Mouse (Mus musculus): ENCODE results near the gene Sctr. TPM values are rescaled to one million over a fixed set of nuclear protein-coding genes. Genes with fewer than 3 reads are reported as not detected.

The Sctr gene
- polyA plus RNA-seq, 1 experiment from 2014 or later: 0.70 TPM

DNA sequence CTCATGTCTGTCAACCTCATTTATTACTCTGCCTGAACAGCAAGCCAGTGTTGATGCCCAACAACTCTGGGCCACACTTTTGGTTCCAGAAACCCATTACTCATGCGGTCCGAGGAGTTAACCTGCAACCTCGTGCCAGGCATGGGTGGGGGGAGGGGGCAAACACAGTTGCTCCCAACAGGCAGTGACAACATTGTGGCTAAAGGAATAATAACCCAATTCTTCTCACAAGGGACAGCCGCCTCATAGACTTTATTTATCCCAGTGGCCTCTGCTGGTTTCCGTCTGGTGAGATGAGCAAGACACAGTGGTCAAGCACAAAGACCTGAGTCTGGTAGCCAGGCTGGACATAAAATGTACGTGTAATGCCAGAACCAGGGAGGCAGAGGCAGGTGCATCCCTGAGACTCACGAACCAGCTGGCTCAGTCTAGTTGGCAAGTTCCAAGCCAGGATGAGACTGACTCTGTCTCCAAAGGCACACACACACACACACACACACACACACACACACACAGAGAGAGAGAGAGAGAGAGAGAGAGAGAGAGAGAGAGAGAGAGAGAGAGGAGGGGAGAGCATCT lies 28.9 kb downstream of the Sctr start:
- H3K4me3 ChIP-seq (ENCODE audit: low read depth, low read length): no peak overlapping the region
- H3K9me3 ChIP-seq (ENCODE audit: control insufficient read depth, low read length): no peaks in the 10 kb centered on the region
- H3K4me2 ChIP-seq (ENCODE audit: low read depth): no peak overlapping the region
- H3K36me3 ChIP-seq (ENCODE audit: control insufficient read depth, insufficient read depth, low read length): no peaks in the 10 kb centered on the region
- ATAC-seq (ENCODE audit: insufficient read depth, low FRiP score, low TSS enrichment) (no peak), DNase-seq (ENCODE audit: low spot score) (no peak)
- no peaks in the 10 kb centered on the region for H3K4me1 ChIP-seq (ENCODE audit: control insufficient read depth, insufficient read depth, low read length)
- 78% methylated on average over 7 of the region's 7 CpGs for WGBS
- no peak overlapping the region for H3K27ac ChIP-seq (ENCODE audit: low read depth, low read length)
- H3K27me3 ChIP-seq (ENCODE audit: control insufficient read depth, insufficient read depth, low read length): no peaks in the 10 kb centered on the region
- H3K9ac ChIP-seq (ENCODE audit: low read length): no peak overlapping the region

DNA sequence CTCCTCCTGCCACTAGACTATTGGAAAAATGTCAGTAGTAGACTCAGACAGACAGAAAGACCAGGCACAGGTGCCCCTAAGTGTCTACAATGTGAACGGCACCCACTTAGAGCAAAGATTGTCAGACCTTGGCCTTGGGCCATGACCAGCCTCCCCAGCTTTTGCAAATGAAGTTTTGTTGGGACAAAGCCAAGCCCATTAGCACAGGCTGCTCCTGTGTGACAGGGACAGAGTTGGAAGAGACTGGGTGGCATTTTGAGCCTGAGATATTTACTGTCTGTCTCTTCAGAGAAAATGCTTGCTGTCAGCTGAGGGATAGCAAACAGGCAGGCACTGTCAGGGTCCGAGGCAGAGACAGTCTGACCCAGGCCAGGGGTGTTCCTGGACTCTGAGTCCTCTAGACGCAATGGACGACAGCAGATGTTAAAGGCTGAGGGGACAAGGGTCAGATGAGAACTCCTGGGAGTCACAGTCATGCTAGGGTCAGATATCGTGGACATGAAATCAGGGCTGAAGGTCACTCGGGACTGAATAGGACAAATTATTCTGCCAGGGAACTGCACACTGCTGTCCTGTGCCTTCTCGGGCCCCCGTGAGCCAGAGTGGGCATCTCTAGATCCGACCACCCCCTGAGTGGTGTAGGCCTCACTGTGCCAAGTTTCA lies 30.5 kb downstream of the Sctr start:
- no peaks in the 10 kb centered on the region for H3K4me1 ChIP-seq (ENCODE audit: control insufficient read depth, insufficient read depth, low read length)
- no peaks in the 10 kb centered on the region for H3K9me3 ChIP-seq (ENCODE audit: control insufficient read depth, low read length)
- H3K36me3 ChIP-seq (ENCODE audit: control insufficient read depth, insufficient read depth, low read length): no peaks in the 10 kb centered on the region
- DNase-seq (ENCODE audit: low spot score) (no peak), ATAC-seq (ENCODE audit: insufficient read depth, low FRiP score, low TSS enrichment) (no peak)
- H3K27ac ChIP-seq (ENCODE audit: low read depth, low read length): no peak overlapping the region
- no peak overlapping the region for H3K4me3 ChIP-seq (ENCODE audit: low read depth, low read length)
- 67% methylated on average over 9 of the region's 9 CpGs for WGBS
- no peak overlapping the region for H3K4me2 ChIP-seq (ENCODE audit: low read depth)
- no peaks in the 10 kb centered on the region for H3K27me3 ChIP-seq (ENCODE audit: control insufficient read depth, insufficient read depth, low read length)
- H3K9ac ChIP-seq (ENCODE audit: low read length): no peak overlapping the region

DNA sequence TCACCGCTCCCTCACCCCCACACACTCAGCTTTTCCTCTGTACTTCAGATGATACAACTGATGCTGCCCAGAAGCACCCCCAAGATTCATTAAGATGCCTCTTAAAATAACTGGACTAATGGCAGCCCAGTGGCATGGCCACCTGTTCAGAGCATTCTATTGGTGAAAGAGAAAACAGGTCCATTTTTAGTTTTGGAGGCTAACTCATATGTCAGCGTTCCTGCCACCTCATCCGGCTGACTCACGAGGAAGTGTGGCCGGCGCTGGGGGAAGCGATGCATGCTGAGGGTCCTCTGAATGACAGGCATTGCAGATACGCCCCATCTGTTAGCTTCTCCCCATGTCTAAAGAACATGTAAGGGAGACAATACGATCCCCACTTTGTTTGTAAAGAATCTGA lies 31.9 kb downstream of the Sctr start:
- Histone ChIP-seq H3K9me3 (ENCODE audit: control insufficient read depth, low read length) (no peaks in the 10 kb centered on the region), H3K36me3 (ENCODE audit: control insufficient read depth, insufficient read depth, low read length) (no peaks in the 10 kb centered on the region), H3K4me2 (ENCODE audit: low read depth) (no peak overlapping the region), H3K4me1 (ENCODE audit: control insufficient read depth, insufficient read depth, low read length) (no peaks in the 10 kb centered on the region), H3K27ac (ENCODE audit: low read depth, low read length) (no peak overlapping the region), H3K4me3 (ENCODE audit: low read depth, low read length) (no peak overlapping the region), H3K9ac (ENCODE audit: low read length) (no peak overlapping the region), H3K27me3 (ENCODE audit: control insufficient read depth, insufficient read depth, low read length) (no peaks in the 10 kb centered on the region)
- no peak for ATAC-seq (ENCODE audit: insufficient read depth, low FRiP score, low TSS enrichment)
- no peak for DNase-seq (ENCODE audit: low spot score)
- 86% methylated on average over 9 of the region's 9 CpGs for WGBS

GRCm38 (mm10) chr1:120042421-120042820 lies 35.7 kb downstream of the Sctr start:
- WGBS: 76% methylated on average over 8 of the region's 8 CpGs
- H3K36me3 ChIP-seq (ENCODE audit: control insufficient read depth, insufficient read depth, low read length): no peaks in the 10 kb centered on the region
- H3K27me3 ChIP-seq (ENCODE audit: control insufficient read depth, insufficient read depth, low read length): no peaks in the 10 kb centered on the region
- H3K4me3 ChIP-seq (ENCODE audit: low read depth, low read length): no peak overlapping the region
- H3K27ac ChIP-seq (ENCODE audit: low read depth, low read length): no peak overlapping the region
- H3K9me3 ChIP-seq (ENCODE audit: control insufficient read depth, low read length): no peaks in the 10 kb centered on the region
- DNase-seq (ENCODE audit: low spot score) (no peak), ATAC-seq (ENCODE audit: insufficient read depth, low FRiP score, low TSS enrichment) (no peak)
- no peaks in the 10 kb centered on the region for H3K4me1 ChIP-seq (ENCODE audit: control insufficient read depth, insufficient read depth, low read length)
- no peak overlapping the region for H3K4me2 ChIP-seq (ENCODE audit: low read depth)
- no peak overlapping the region for H3K9ac ChIP-seq (ENCODE audit: low read length)

GRCm38 (mm10) chr1:120044584-120044983 lies 37.9 kb downstream of the Sctr start:
- Histone ChIP-seq H3K36me3 (ENCODE audit: control insufficient read depth, insufficient read depth, low read length) (no peaks in the 10 kb centered on the region), H3K9ac (ENCODE audit: low read length) (no peak overlapping the region), H3K4me3 (ENCODE audit: low read depth, low read length) (no peak overlapping the region), H3K27me3 (ENCODE audit: control insufficient read depth, insufficient read depth, low read length) (no peaks in the 10 kb centered on the region), H3K27ac (ENCODE audit: low read depth, low read length) (no peak overlapping the region), H3K9me3 (ENCODE audit: control insufficient read depth, low read length) (no peaks in the 10 kb centered on the region), H3K4me2 (ENCODE audit: low read depth) (no peak overlapping the region), H3K4me1 (ENCODE audit: control insufficient read depth, insufficient read depth, low read length) (no peaks in the 10 kb centered on the region)
- no peak for DNase-seq (ENCODE audit: low spot score)
- WGBS: 91% methylated on average over 16 of the region's 16 CpGs
- no peak for ATAC-seq (ENCODE audit: insufficient read depth, low FRiP score, low TSS enrichment)

DNA sequence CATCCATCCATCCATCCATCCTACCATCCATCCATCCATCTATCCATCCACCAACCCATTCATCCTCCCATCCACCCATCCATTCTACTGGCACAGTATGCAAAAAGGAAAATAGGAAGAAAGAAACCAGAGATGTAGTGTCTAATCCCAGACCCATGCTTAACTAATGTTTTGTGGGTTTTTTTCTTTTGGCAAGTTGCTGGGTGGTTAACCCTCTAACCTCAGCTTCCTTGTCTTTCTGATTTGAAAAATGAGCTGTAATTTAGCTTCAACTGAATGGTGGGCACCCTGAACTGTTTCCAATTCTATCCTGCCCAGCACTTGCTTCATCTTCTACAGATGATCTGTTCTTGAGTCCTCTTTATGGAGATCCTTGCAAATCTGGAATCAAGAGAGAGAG lies 40.6 kb downstream of the Sctr start:
- H3K27ac ChIP-seq (ENCODE audit: low read depth, low read length): no peak overlapping the region
- no peak overlapping the region for H3K4me2 ChIP-seq (ENCODE audit: low read depth)
- DNase-seq (ENCODE audit: low spot score) (no peak), ATAC-seq (ENCODE audit: insufficient read depth, low FRiP score, low TSS enrichment) (no peak)
- no peak overlapping the region for H3K4me3 ChIP-seq (ENCODE audit: low read depth, low read length)
- no peaks in the 10 kb centered on the region for H3K36me3 ChIP-seq (ENCODE audit: control insufficient read depth, insufficient read depth, low read length)
- no peaks in the 10 kb centered on the region for H3K4me1 ChIP-seq (ENCODE audit: control insufficient read depth, insufficient read depth, low read length)
- H3K9me3 ChIP-seq (ENCODE audit: control insufficient read depth, low read length): no peaks in the 10 kb centered on the region
- no peaks in the 10 kb centered on the region for H3K27me3 ChIP-seq (ENCODE audit: control insufficient read depth, insufficient read depth, low read length)
- H3K9ac ChIP-seq (ENCODE audit: low read length): no peak overlapping the region

- no peak overlapping the region for H3K4me3 ChIP-seq (ENCODE audit: low read depth, low read length)
- no peak overlapping the region for H3K27ac ChIP-seq (ENCODE audit: low read depth, low read length)
- no peak overlapping the region for H3K4me2 ChIP-seq (ENCODE audit: low read depth)
- WGBS: 38% methylated on average over 1 of the region's 1 CpGs
- H3K9me3 ChIP-seq (ENCODE audit: control insufficient read depth, low read length): no peaks in the 10 kb centered on the region
- no peak for DNase-seq (ENCODE audit: low spot score)
- H3K9ac ChIP-seq (ENCODE audit: low read length): no peak overlapping the region
- no peak for ATAC-seq (ENCODE audit: insufficient read depth, low FRiP score, low TSS enrichment)
- no peaks in the 10 kb centered on the region for H3K36me3 ChIP-seq (ENCODE audit: control insufficient read depth, insufficient read depth, low read length)
- no peaks in the 10 kb centered on the region for H3K27me3 ChIP-seq (ENCODE audit: control insufficient read depth, insufficient read depth, low read length)
- no peaks in the 10 kb centered on the region for H3K4me1 ChIP-seq (ENCODE audit: control insufficient read depth, insufficient read depth, low read length)
These were observed 44.4 kb downstream of the Sctr start for GRCm38 (mm10) chr1:120051070-120051469.

DNA sequence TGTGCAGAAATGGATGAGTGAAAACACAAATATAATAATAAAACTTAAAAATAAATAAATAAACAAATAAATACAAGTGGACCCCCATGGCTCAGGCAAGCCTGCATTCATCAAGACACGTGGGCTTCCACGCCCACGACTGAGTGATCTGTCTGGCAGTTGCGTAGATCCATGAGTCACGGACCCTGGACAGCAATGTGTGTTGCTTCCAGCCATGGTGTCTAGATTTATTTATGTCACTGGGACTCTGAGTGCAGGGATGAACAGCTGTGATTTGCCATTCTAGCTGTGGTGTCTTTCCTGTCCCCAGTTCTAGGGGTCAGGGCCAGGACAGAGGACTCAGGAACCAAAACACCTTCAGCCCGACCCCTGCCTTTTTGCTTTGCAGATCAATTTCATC lies 48.3 kb downstream of the Sctr start:
- Histone ChIP-seq H3K4me1 (ENCODE audit: control insufficient read depth, insufficient read depth, low read length) (no peaks in the 10 kb centered on the region), H3K4me3 (ENCODE audit: low read depth, low read length) (no peak overlapping the region), H3K27me3 (ENCODE audit: control insufficient read depth, insufficient read depth, low read length) (no peaks in the 10 kb centered on the region)

DNA sequence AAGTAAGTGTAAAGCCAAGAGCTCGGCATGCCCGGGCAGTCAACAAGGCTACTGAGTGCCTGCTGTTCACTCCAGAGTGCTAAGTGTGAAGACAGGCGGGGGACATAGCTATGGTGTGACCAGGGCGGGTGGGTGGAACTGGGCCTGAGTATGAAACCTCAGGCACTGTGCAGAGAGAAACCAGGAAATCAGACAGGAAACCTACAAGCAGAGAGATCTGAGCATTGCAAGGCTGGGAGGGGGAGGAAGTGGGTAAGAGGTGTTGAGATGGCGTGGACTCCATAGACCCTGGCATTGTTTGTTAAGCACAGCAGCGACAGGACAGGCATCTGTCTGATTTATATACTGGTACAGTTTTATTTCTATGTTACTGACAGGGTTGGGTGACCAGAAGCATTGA lies 48.8 kb downstream of the Sctr start:
- ATAC-seq (ENCODE audit: insufficient read depth, low FRiP score, low TSS enrichment) (no peak), DNase-seq (ENCODE audit: low spot score) (no peak)
- Histone ChIP-seq H3K27me3 (ENCODE audit: control insufficient read depth, insufficient read depth, low read length) (no peaks in the 10 kb centered on the region), H3K9ac (ENCODE audit: low read length) (no peak overlapping the region), H3K4me2 (ENCODE audit: low read depth) (no peak overlapping the region), H3K9me3 (ENCODE audit: control insufficient read depth, low read length) (no peaks in the 10 kb centered on the region), H3K4me1 (ENCODE audit: control insufficient read depth, insufficient read depth, low read length) (no peaks in the 10 kb centered on the region), H3K27ac (ENCODE audit: low read depth, low read length) (no peak overlapping the region), H3K36me3 (ENCODE audit: control insufficient read depth, insufficient read depth, low read length) (no peaks in the 10 kb centered on the region), H3K4me3 (ENCODE audit: low read depth, low read length) (no peak overlapping the region)
- WGBS: 77% methylated on average over 6 of the region's 6 CpGs

More for the DNA sequence above, 48.3 kb downstream of the Sctr start:
- H3K27ac ChIP-seq (ENCODE audit: low read depth, low read length): no peak overlapping the region
- DNase-seq (ENCODE audit: low spot score) (no peak), ATAC-seq (ENCODE audit: insufficient read depth, low FRiP score, low TSS enrichment) (no peak)
- H3K4me2 ChIP-seq (ENCODE audit: low read depth): no peak overlapping the region
- WGBS: 84% methylated on average over 6 of the region's 6 CpGs
- no peak overlapping the region for H3K9ac ChIP-seq (ENCODE audit: low read length)
- H3K9me3 ChIP-seq (ENCODE audit: control insufficient read depth, low read length): no peaks in the 10 kb centered on the region
- H3K36me3 ChIP-seq (ENCODE audit: control insufficient read depth, insufficient read depth, low read length): no peaks in the 10 kb centered on the region

All from neural tube, embryonic 11.5 days (tissue).